Mouse (Mus musculus) stomach, embryonic 14.5 days (tissue): ENCODE data around the gene Zfyve1. TPM values are rescaled to one million over a fixed set of nuclear protein-coding genes. Genes with fewer than 3 reads are reported as not detected.

Experiments
- polyA plus RNA-seq: library from polyadenylated mRNA; unstranded; fragments of >200 nt; fragmentation: Nextera tagmentation; extraction: Ambion mirVana; gene quantifications from 2 replicates; pipeline ENCODE4 v1.2.1, GENCODE M21; 2014

Gene Zfyve1
- polyA plus RNA-seq, 1 experiment from 2014 or later: 15.9 TPM

Other genes with a start within 250 kb of the Zfyve1 start
- 4.1 and 6.4 TPM in 2 replicates for gene Dpf3, start 109.5 kb downstream of the Zfyve1 start, polyA plus RNA-seq
- 35.7 and 37.3 TPM in 2 replicates for gene Dcaf4, start 76.8 kb downstream of the Zfyve1 start, polyA plus RNA-seq
- 258 and 285 TPM in 2 replicates for gene Rbm25, start 34.0 kb upstream of the Zfyve1 start, polyA plus RNA-seq
- gene Psen1, start 90.9 kb upstream of the Zfyve1 start, polyA plus RNA-seq: 77.8 and 83.1 TPM in 2 replicates
- gene Papln, start 166.4 kb upstream of the Zfyve1 start, polyA plus RNA-seq: 1.4 and 2.2 TPM in 2 replicates